Mouse (Mus musculus) retina, postnatal 1 day (tissue): ENCODE results near the gene Sned1.
"Not testable (repeated sequence)": the region's sequence is repeated elsewhere in the genome, so short reads cannot be mapped to it uniquely, and the experiment has no call there.

Experiments
- DNase-seq: peaks from one replicate; pipeline ENCODE4 v3.0.0-alpha.2; 2012

Sned1 gene

GRCm38 (mm10) chr1:93229626-93230025 is 6.0 kb upstream of the Sned1 start:
- no peak for DNase-seq

GRCm38 (mm10) chr1:93236545-93236924 is 894 bp downstream of the Sned1 start:
- peak; percentile 72 for DNase-seq

GRCm38 (mm10) chr1:93237676-93238075 is 2.0 kb downstream of the Sned1 start:
- DNase-seq: no peak

GRCm38 (mm10) chr1:93238201-93238600 is 2.6 kb downstream of the Sned1 start:
- DNase-seq: no peak

GRCm38 (mm10) chr1:93245936-93246335 is 10.3 kb downstream of the Sned1 start:
- DNase-seq: no peak

GRCm38 (mm10) chr1:93252586-93252985 is 16.9 kb downstream of the Sned1 start:
- DNase-seq: no peak

- no peak for DNase-seq
These were observed 20.1 kb downstream of the Sned1 start for GRCm38 (mm10) chr1:93255761-93256160.

- DNase-seq: no peak
These were observed 21.9 kb downstream of the Sned1 start for GRCm38 (mm10) chr1:93257560-93257959.

GRCm38 (mm10) chr1:93267207-93267606 is 31.6 kb downstream of the Sned1 start:
- no peak for DNase-seq

GRCm38 (mm10) chr1:93268246-93268645 is 32.6 kb downstream of the Sned1 start:
- no peak for DNase-seq

- DNase-seq: no peak
These were observed 35.0 kb downstream of the Sned1 start for GRCm38 (mm10) chr1:93270516-93271240.

- DNase-seq: no peak
These were observed 36.1 kb downstream of the Sned1 start for GRCm38 (mm10) chr1:93271751-93272150.

GRCm38 (mm10) chr1:93272409-93272821 is 36.8 kb downstream of the Sned1 start:
- DNase-seq: peak; percentile 44

GRCm38 (mm10) chr1:93275561-93275960 is 39.9 kb downstream of the Sned1 start:
- no peak for DNase-seq

GRCm38 (mm10) chr1:93277041-93277440 is 41.4 kb downstream of the Sned1 start:
- no peak for DNase-seq

- no peak for DNase-seq
These were observed 54.1 kb downstream of the Sned1 start for GRCm38 (mm10) chr1:93289678-93290214.

- DNase-seq: no peak
These were observed 55.3 kb downstream of the Sned1 start for GRCm38 (mm10) chr1:93290956-93291355.

GRCm38 (mm10) chr1:93291591-93291990 is 56.0 kb downstream of the Sned1 start:
- DNase-seq: no peak

GRCm38 (mm10) chr1:93292006-93292405 is 56.4 kb downstream of the Sned1 start:
- DNase-seq: no peak

GRCm38 (mm10) chr1:93294491-93294890 is 58.9 kb downstream of the Sned1 start:
- not testable (repeated sequence) for DNase-seq

GRCm38 (mm10) chr1:93299791-93300190 is 64.2 kb downstream of the Sned1 start:
- DNase-seq: no peak

- peak; percentile 12 for DNase-seq
These were observed 64.9 kb downstream of the Sned1 start for GRCm38 (mm10) chr1:93300578-93300977.

GRCm38 (mm10) chr1:93305581-93306337 is 70.1 kb downstream of the Sned1 start, which contains the start of gene Mterf4:
Mterf4 (minus strand) TSS chr1:93305915.
- peak; percentile 92 for DNase-seq

- DNase-seq: no peak
These were observed 88.3 kb downstream of the Sned1 start for GRCm38 (mm10) chr1:93323973-93324372.
